In the genomic region with DNA sequence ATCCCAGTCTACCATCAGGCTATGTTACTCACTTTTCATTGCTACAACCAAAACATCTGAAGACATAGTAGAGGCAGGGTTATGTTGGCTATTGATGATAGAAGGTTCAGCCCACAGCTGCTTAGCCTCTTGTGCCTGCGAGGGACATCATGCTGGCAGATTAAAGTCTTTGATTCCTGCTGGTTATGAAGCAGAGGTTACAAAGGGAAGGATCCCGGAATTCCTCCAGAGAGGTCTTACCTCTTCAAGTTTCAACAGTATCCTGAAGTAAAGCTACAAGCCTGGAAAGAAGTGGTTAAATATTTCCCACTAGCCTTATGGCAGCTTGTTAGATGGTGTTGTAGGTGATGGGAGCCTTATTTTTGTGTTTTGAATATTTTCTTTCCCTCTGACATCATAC, we compare ENCODE assay signal across 12 mouse cellular contexts. TPM values are rescaled to one million over a fixed set of nuclear protein-coding genes. Genes with fewer than 3 reads are reported as not detected.
DNase-seq lines count a peak whose midpoint lies in the region; ATAC-seq and TF ChIP-seq lines count a peak whose summit lies in the region.
"Had no signal": no experiment of that assay in that cellular context is flagged by ENCODE, and none has a peak within 500 bp of the region (broad histone marks: within the 10 kb centered on the region; RNA-seq: fewer than 3 reads in every experiment).

No protein-coding gene starts in this region.

- peaks cover 7% of the 10 kb centered on the region; the same call in 1 of the 2 replicates for H3K9me3 ChIP-seq in heart, embryonic 12.5 days (replicated peaks)
- H3K9me3 ChIP-seq in neural tube, embryonic 11.5 days (ENCODE audit: control insufficient read depth, low read length) = no peaks in the 10 kb centered on the region
- no peaks in the 10 kb centered on the region for H3K9me3 ChIP-seq in intestine, postnatal 0 days (ENCODE audit: control insufficient read depth)
- no peaks in the 10 kb centered on the region for H3K9me3 ChIP-seq in stomach, postnatal 0 days (ENCODE audit: control insufficient read depth, low read length)
- H3K9me3 ChIP-seq: hindbrain, embryonic 15.5 days had no signal

- no peak for DNase-seq in heart, postnatal 25 days (ENCODE audit: low spot score)
- no peak for DNase-seq in neural tube, embryonic 11.5 days (ENCODE audit: low spot score)
- no peak for DNase-seq in neural tube, embryonic 10.5 days (ENCODE audit: extremely low spot score, low spot score)
- DNase-seq in stomach, postnatal 0 days (ENCODE audit: low spot score) = no peak
- no peak for DNase-seq in right cerebral cortex, postnatal 36 days (ENCODE audit: low spot score in 2 of 2)
- DNase-seq in adrenal gland, adult (ENCODE audit: inconsistent age in 2 of 2, low spot score in 1 of 2) = no peak
- DNase-seq: left cerebral cortex, postnatal 4 days; right cerebral cortex, postnatal 4 days; thymus, postnatal 14 days had no signal

- H3K4me2 ChIP-seq in heart, embryonic 12.5 days = peak overlapping the region; percentile 83
- H3K4me2 ChIP-seq in neural tube, embryonic 11.5 days (ENCODE audit: low read depth) = peak overlapping the region; percentile 46; the same call in 1 of the 2 replicates
- H3K4me2 ChIP-seq in intestine, postnatal 0 days (replicated peaks; ENCODE audit: low read depth) = peak overlapping the region; percentile 57
- peak overlapping the region; percentile 44 for H3K4me2 ChIP-seq in stomach, postnatal 0 days (replicated peaks; ENCODE audit: low read depth)

- no peak overlapping the region for H3K9ac ChIP-seq in heart, embryonic 12.5 days
- H3K9ac ChIP-seq in neural tube, embryonic 11.5 days (ENCODE audit: low read length) = no peak overlapping the region
- no peak overlapping the region for H3K9ac ChIP-seq in intestine, postnatal 0 days (ENCODE audit: low read depth, low read length)
- no peak overlapping the region for H3K9ac ChIP-seq in stomach, postnatal 0 days (ENCODE audit: low read length)
- H3K9ac ChIP-seq: hindbrain, embryonic 15.5 days had no signal

- no peak overlapping the region for H3K27ac ChIP-seq in heart, embryonic 12.5 days (ENCODE audit: poor library complexity, severe bottlenecking)
- H3K27ac ChIP-seq in neural tube, embryonic 11.5 days (ENCODE audit: low read depth, low read length) = no peak overlapping the region
- H3K27ac ChIP-seq in intestine, postnatal 0 days (ENCODE audit: low read depth, low read length) = no peak overlapping the region
- H3K27ac ChIP-seq in stomach, postnatal 0 days (replicated peaks) = no peak overlapping the region
- H3K27ac ChIP-seq: hindbrain, embryonic 15.5 days had no signal

- no peaks in the 10 kb centered on the region for H3K36me3 ChIP-seq in heart, embryonic 12.5 days
- no peaks in the 10 kb centered on the region for H3K36me3 ChIP-seq in neural tube, embryonic 11.5 days (ENCODE audit: control insufficient read depth, insufficient read depth, low read length)
- no peaks in the 10 kb centered on the region for H3K36me3 ChIP-seq in intestine, postnatal 0 days (ENCODE audit: control insufficient read depth, insufficient read depth)
- no peaks in the 10 kb centered on the region for H3K36me3 ChIP-seq in stomach, postnatal 0 days (ENCODE audit: control insufficient read depth, insufficient read depth, low read length)
- H3K36me3 ChIP-seq: hindbrain, embryonic 15.5 days had no signal

- peaks cover 43% of the 10 kb centered on the region for H3K27me3 ChIP-seq in heart, embryonic 12.5 days (replicated peaks)
- peaks cover 5% of the 10 kb centered on the region; the same call in 1 of the 2 replicates for H3K27me3 ChIP-seq in neural tube, embryonic 11.5 days (ENCODE audit: control insufficient read depth, insufficient read depth, low read length)
- no peaks in the 10 kb centered on the region for H3K27me3 ChIP-seq in intestine, postnatal 0 days (replicated peaks; ENCODE audit: control insufficient read depth, insufficient read depth, low read length)
- no peaks in the 10 kb centered on the region for H3K27me3 ChIP-seq in stomach, postnatal 0 days (ENCODE audit: control insufficient read depth, insufficient read depth, low read length)

- TF ChIP-seq EP300 in stomach, postnatal 0 days (optimal IDR thresholded peaks at IDR 0.05) = no peak

- no peak for TF ChIP-seq CTCF in intestine, postnatal 0 days (IDR thresholded peaks at IDR 0.05; ENCODE audit: low read depth)
- TF ChIP-seq CTCF in stomach, postnatal 0 days (IDR thresholded peaks at IDR 0.05; ENCODE audit: low read depth) = no peak

- intact Hi-C loops in heart, postnatal 25 days (cut with DNase I) = no loop called here

- peaks cover 8% of the 10 kb centered on the region for H3K4me1 ChIP-seq in heart, embryonic 12.5 days (replicated peaks)
- H3K4me1 ChIP-seq in neural tube, embryonic 11.5 days (ENCODE audit: control insufficient read depth, insufficient read depth, low read length) = no peaks in the 10 kb centered on the region
- H3K4me1 ChIP-seq in intestine, postnatal 0 days (replicated peaks; ENCODE audit: control insufficient read depth, insufficient read depth, low read length) = 0 out of 2 replicates have a peak, but pooled peaks cover 2% of the 10 kb centered on the region
- H3K4me1 ChIP-seq in stomach, postnatal 0 days (replicated peaks; ENCODE audit: control insufficient read depth, insufficient read depth) = peaks cover 3% of the 10 kb centered on the region; the same call in 1 of the 2 replicates

- 12% methylated on average over 2 of the region's 2 CpGs for WGBS in heart, embryonic 12.5 days
- 15% methylated on average over 2 of the region's 2 CpGs for WGBS in neural tube, embryonic 11.5 days
- 27% methylated on average over 2 of the region's 2 CpGs for WGBS in intestine, postnatal 0 days
- 40% methylated on average over 2 of the region's 2 CpGs for WGBS in stomach, postnatal 0 days

- peak overlapping the region; percentile 37 for H3K4me3 ChIP-seq in heart, embryonic 12.5 days
- no peak overlapping the region for H3K4me3 ChIP-seq in neural tube, embryonic 11.5 days (ENCODE audit: low read depth, low read length)
- H3K4me3 ChIP-seq in intestine, postnatal 0 days (ENCODE audit: low read depth, low read length) = no peak overlapping the region
- no peak overlapping the region for H3K4me3 ChIP-seq in stomach, postnatal 0 days (ENCODE audit: low read depth, low read length)

- ATAC-seq in heart, embryonic 12.5 days (ENCODE audit: insufficient number of reproducible peaks, low FRiP score) = no peak
- ATAC-seq in neural tube, embryonic 11.5 days (ENCODE audit: insufficient read depth, low FRiP score, low TSS enrichment) = no peak
- ATAC-seq in intestine, postnatal 0 days = no peak
- no peak for ATAC-seq in stomach, postnatal 0 days (ENCODE audit: low FRiP score, low TSS enrichment)

RNA-seq across cellular contexts. Expression of gene Shb, which starts 58.6 kb away (rescaled TPM):
- polyA plus RNA-seq in heart, embryonic 12.5 days (2016; fragmentation: Nextera tagmentation; extraction: Ambion mirVana) = 13.9 and 15.3 TPM in 2 replicates
- total RNA-seq in heart, postnatal 25 days (2021) = 10 to 100 TPM; 34.9 to 37.7 TPM
- 6.1 and 7.5 TPM in 2 replicates for polyA plus RNA-seq in neural tube, embryonic 11.5 days (2014; fragmentation: Nextera tagmentation; extraction: Ambion mirVana)
- 7.2 and 7.5 TPM in 2 replicates for polyA plus RNA-seq in intestine, postnatal 0 days (2015; fragmentation: Nextera tagmentation; extraction: Ambion mirVana)
- 5.5 and 6.9 TPM in 2 replicates for polyA plus RNA-seq in stomach, postnatal 0 days (2015; fragmentation: Nextera tagmentation; extraction: Ambion mirVana)
